Mouse (Mus musculus): ENCODE data around the gene Zic4. TPM values are rescaled to one million over a fixed set of nuclear protein-coding genes. Genes with fewer than 3 reads are reported as not detected.

Gene Zic4
- total RNA-seq, 2 experiments from 2014 or later, result not detected

DNA sequence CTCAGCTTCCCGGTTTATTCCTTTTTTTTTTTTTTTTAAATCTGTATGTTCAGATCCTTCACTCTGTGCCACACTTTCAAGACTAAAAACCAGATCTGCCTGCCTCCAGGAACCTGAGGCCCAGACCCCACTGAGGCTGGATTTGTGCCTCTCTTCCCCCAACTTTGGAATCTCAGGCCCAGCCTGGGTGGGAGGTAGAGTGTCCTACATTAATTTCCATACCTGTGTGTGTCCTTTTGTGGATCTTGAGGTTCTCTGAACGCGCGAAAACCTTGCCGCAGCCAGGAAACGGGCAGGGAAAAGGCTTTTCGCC, 1.6 kb downstream of the Zic4 start:
- DNase-seq, result no peak

DNA sequence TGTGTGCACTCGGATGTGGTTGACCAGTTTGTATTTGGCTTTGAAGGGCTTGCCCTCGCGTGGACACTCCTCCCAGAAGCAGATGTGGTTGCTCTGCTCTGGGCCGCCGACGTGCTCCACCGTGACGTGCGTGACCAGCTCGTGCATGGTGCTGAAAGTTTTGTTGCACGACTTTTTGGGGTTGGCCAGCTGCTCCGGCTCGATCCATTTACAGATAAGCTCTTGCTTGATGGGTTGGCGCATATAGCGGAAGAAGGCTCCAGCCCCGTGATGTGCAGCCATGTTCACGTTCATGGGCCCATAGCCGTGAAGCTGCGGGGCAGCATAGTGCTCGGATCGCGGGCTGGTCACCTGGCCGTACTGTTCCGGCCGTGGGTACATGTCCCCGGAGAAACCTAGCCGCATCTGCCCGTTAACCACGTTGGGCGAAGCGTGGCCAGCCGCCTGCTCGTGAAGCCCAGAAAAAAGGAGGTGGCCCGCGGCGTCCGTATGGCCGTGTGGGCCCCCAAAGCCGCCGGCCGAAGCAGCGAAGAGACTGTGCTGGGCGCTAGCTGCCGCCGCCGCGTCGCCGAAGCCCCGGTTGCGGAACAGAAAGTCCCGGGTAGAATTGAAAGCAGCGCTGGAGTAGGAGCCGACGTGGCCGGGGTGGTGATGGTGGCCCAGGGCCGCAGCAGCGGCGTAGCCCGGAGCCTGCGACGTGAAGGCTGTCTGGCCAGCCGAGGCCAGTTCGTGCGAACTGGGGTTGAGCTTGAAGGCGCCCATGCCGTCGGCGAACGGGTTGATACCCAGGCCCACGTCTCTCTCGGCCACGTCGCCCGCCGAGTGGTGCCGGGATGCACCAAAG, 2.1 kb downstream of the Zic4 start:
- DNase-seq, result no peak

GRCm38 (mm10) chr9:91364971-91365501, 2.8 kb downstream of the Zic4 start:
- DNase-seq, result no peak

GRCm38 (mm10) chr9:91365664-91366063, 3.5 kb downstream of the Zic4 start, which contains the start of gene Zic1:
Gene Zic1 (minus strand): TSS chr9:91365810.
- no peak for DNase-seq

GRCm38 (mm10) chr9:91366226-91366998, 4.2 kb downstream of the Zic4 start:
- no peak for DNase-seq

DNA sequence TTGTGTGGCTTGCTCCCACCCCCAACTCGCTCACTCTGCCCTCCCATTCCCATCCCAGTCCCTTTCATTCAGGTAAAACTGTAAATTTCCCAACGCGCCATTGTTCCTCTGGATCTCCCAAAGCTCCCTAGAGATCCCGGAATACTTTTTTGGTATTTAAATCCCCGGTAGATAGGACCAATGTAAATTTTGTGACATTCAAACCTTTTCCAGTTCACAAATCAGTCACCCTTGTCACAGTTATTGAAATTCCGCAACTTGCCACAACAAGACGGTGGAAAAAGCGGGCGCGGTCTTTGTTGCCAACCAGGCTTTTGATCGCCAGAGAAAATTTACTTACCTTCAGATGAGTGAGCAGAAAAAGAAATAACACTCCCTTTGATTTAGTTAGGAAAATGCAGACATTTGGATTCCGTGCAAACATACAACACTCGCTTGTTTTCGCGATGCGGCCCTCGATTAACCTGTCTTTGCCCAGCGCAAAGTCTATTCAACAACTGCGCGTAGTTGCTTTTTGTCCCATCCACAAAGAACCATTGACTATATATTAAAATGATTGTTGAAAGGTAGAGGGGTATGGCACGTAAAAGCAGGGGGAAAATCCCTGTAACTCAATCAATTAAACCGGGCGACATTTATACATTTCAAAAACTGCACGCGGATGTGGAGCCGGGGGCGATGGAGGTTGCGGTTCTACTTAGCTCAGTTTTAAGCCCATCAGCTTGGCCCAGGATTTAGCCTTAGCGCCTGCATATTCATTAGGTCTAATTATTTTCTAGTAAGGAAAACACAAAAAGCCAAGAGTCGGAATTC, 5.0 kb downstream of the Zic4 start:
- DNase-seq, result no peak

DNA sequence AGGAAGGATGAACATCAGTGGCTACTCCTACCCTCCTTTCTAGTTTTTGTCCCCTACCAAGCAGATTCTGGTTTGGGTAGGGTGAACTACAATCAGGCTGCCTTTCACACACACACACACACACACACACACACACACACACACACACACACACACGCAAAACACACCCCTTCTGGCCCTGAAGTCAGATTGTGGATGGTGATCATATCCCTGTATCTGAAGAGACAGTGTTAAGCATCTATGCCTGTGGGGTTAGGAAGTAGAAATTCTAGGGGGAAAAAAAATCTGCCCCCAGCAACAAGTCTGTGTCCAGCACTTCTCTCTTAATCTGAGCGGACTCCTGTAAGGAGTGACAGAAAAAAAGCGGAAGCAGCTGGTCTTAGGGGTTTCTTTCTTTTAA, 5.9 kb downstream of the Zic4 start:
- no peak for DNase-seq

DNA sequence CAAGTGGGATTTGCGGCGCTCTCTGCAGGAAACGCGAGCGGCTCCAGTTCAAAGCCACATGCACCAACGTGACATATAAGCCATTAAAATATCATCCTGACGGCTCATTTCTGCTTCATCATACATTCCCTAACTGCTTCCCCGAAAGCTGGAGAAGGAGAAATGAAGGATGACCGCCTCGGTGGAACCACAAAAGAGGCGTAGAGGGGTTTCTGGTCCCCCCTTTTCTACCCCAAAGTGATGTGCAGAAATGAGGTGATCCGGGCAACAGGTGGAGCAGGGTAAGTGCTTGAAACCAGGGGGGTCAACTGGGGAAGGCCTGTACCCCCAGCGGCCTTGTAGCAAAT, 6.7 kb downstream of the Zic4 start:
- no peak for DNase-seq

- no peak for DNase-seq
Measured at GRCm38 (mm10) chr9:91369293-91369991, 7.2 kb downstream of the Zic4 start.

- no peak for DNase-seq
Measured at GRCm38 (mm10) chr9:91370191-91370708, 8.0 kb downstream of the Zic4 start.

DNA sequence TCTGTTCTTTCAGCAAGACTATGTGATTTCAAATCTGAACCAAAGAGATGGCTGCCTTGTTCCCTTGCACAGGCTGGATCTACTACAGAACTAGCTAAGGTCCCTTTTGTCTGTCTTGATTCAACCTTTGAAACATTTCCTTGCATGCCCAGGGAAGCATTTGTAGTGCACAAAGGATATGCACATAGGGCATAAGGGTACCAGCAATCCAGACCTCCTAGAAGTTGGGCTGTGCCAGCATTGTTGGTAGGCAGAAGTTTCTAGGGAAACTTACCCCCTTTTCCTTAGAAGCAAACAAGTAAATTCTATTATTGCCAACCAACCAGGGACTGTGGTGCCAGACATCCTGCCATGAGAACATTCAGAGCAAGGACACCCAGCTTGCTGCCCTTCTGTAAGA, 8.8 kb downstream of the Zic4 start:
- DNase-seq, result no peak

DNA sequence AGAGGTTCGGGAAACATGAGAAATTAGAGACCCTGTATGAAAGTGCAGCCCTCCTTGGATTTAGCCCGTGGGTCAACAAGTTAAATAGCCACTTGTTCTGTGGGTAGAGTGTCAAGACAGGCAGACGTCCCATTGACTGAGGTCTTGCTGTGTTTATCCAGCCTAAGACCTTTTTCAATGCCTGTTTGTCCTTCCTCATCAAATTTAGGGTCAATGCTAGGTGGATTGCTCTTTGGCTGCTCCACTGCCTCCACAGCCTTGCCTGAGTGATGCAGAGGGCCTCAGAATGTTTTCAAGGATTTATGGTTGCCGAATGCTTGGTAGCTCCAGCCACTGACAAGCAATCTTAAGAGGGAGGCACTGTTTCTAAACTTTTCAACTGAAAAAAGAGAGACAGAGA, 9.4 kb downstream of the Zic4 start:
- DNase-seq, result no peak

- no peak for DNase-seq
Measured at GRCm38 (mm10) chr9:91373811-91374575, 11.8 kb downstream of the Zic4 start.

- no peak for DNase-seq
Measured at GRCm38 (mm10) chr9:91374665-91375064, 12.5 kb downstream of the Zic4 start.

GRCm38 (mm10) chr9:91377036-91377872, 15.0 kb downstream of the Zic4 start:
- DNase-seq, result no peak

GRCm38 (mm10) chr9:91377873-91378150, 15.6 kb downstream of the Zic4 start:
- no peak for DNase-seq

DNA sequence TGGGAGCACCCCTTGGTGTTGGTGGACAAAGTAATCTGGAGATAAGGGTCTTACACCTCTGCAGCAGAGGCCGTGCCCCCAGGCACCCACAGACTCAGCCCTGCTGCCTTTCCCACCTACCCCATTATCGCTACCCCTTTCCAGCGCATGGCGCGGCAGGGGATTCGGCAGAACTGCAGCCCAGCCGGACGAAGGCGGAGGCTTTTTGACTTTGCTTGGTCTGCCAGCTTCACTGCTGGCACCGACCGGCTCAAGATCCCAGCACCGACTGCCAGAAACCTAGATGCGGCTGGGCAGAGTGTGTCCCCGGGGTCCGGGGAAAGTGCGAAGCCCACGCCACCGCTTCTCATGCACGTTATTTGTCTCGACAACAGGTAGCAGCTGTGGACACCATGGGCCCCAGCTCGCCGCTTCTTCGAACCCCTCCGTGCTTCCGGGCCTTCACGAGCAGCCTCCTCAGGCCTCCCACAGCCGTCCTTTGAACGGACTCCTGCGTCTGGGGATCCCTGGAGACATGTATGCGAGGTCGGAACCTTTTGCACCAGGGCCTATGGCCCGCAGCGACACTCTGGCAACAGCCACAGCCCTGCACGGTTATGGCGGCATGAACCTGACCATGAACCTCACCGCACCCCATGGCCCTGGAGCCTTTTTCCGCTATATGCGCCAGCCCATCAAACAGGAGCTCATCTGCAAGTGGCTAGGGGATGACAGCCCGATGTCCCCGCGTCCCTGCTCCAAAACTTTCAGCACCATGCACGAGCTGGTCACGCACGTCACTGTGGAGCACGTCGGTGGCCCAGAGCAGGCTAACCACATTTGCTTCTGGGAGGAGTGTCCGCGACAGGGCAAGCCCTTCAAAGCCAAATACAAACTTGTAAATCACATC, 16.4 kb downstream of the Zic4 start:
- DNase-seq, result no peak

DNA sequence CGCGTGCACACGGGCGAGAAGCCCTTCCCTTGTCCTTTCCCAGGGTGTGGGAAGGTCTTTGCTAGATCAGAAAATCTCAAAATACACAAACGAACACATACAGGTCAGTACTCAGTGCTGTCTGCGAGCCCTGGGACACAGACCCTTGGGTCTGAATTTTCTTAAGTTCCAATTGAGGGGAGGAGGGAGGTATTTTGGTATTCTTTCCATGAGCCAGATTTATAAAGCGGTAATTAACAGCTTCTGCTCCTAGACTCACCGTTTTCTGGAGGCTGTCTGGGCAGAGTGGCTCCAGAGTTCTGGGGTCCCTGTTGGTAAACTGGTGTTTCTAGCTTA, 17.1 kb downstream of the Zic4 start:
- no peak for DNase-seq

GRCm38 (mm10) chr9:91379781-91380457, 17.7 kb downstream of the Zic4 start:
- no peak for DNase-seq
